22 mouse cellular contexts compared by ENCODE assay signal in genomic region chr19:22015854-22016610, GRCm38 (mm10).
DNase-seq lines count a peak whose midpoint lies in the region; ATAC-seq lines count a peak whose summit lies in the region.
"Had no signal": no experiment of that assay in that cellular context is flagged by ENCODE, and none has a peak within 500 bp of the region (broad histone marks: within the 10 kb centered on the region; RNA-seq: fewer than 3 reads in every experiment).

No protein-coding gene starts in this region.

- peak; percentile 65 for ATAC-seq in forebrain, embryonic 13.5 days
- ATAC-seq in frontal cortex, adult (ENCODE audit: low TSS enrichment): peak; percentile 31; the same call in 1 of the 2 replicates
- ATAC-seq: activated CD4-positive, CD25-positive, alpha-beta regulatory T cell, adult 4 months; intestine, postnatal 0 days had no signal

- H3K9ac ChIP-seq in forebrain, embryonic 13.5 days: no peak overlapping the region
- H3K9ac ChIP-seq: embryonic facial prominence, embryonic 12.5 days; embryonic facial prominence, embryonic 15.5 days; hindbrain, embryonic 12.5 days; hindbrain, embryonic 15.5 days had no signal

- no peaks in the 10 kb centered on the region for H3K36me3 ChIP-seq in forebrain, embryonic 13.5 days (ENCODE audit: poor library complexity, severe bottlenecking)
- no peaks in the 10 kb centered on the region for H3K36me3 ChIP-seq in forebrain, embryonic 10.5 days (replicated peaks)
- H3K36me3 ChIP-seq: embryonic facial prominence, embryonic 12.5 days; embryonic facial prominence, embryonic 15.5 days; hindbrain, embryonic 12.5 days; hindbrain, embryonic 15.5 days had no signal

- H3K4me3 ChIP-seq in forebrain, embryonic 13.5 days: no peak overlapping the region
- no peak overlapping the region for H3K4me3 ChIP-seq in forebrain, embryonic 10.5 days
- H3K4me3 ChIP-seq: embryonic facial prominence, embryonic 12.5 days; embryonic facial prominence, embryonic 15.5 days; hindbrain, embryonic 12.5 days; hindbrain, embryonic 15.5 days had no signal

- H3K27me3 ChIP-seq in forebrain, embryonic 13.5 days: no peaks in the 10 kb centered on the region
- H3K27me3 ChIP-seq in forebrain, embryonic 10.5 days (ENCODE audit: poor library complexity, severe bottlenecking): no peaks in the 10 kb centered on the region
- H3K27me3 ChIP-seq: embryonic facial prominence, embryonic 12.5 days; embryonic facial prominence, embryonic 15.5 days; hindbrain, embryonic 12.5 days; hindbrain, embryonic 15.5 days had no signal

- H3K27ac ChIP-seq in forebrain, embryonic 13.5 days: no peak overlapping the region
- no peak overlapping the region for H3K27ac ChIP-seq in forebrain, embryonic 10.5 days
- H3K27ac ChIP-seq: embryonic facial prominence, embryonic 12.5 days; embryonic facial prominence, embryonic 15.5 days; hindbrain, embryonic 12.5 days; hindbrain, embryonic 15.5 days had no signal

- no peak for DNase-seq in forebrain, embryonic 10.5 days (ENCODE audit: extremely low spot score, low spot score)
- no peak for DNase-seq in frontal cortex, postnatal 10 days (ENCODE audit: low spot score in 2 of 2)
- peak; percentile 17 for DNase-seq in layer of hippocampus, adult 9-11 months
- no peak for DNase-seq in layer of hippocampus, postnatal 25 days (ENCODE audit: extremely low spot score in 1 of 2, low spot score in 1 of 2)
- no peak for DNase-seq in adrenal gland, postnatal 4 days (ENCODE audit: low spot score in 2 of 2)
- no peak for DNase-seq in cerebellum, postnatal 14 days
- DNase-seq: adrenal gland, adult 8-10 months; adrenal gland, postnatal 25 days; cerebellum, adult 11-12 months; cerebellum, adult 8-10 months; cerebellum, postnatal 10 days; gastrocnemius, postnatal 25 days; kidney, adult 2 months had no signal

- WGBS in forebrain, embryonic 13.5 days: 79% methylated on average over 3 of the region's 3 CpGs
- WGBS in forebrain, embryonic 10.5 days: 88% methylated on average over 3 of the region's 3 CpGs

- peaks cover 8% of the 10 kb centered on the region; the same call in 1 of the 2 replicates for H3K4me1 ChIP-seq in forebrain, embryonic 13.5 days
- no peaks in the 10 kb centered on the region for H3K4me1 ChIP-seq in forebrain, embryonic 10.5 days
- H3K4me1 ChIP-seq: embryonic facial prominence, embryonic 12.5 days; embryonic facial prominence, embryonic 15.5 days; hindbrain, embryonic 12.5 days; hindbrain, embryonic 15.5 days had no signal

- no peak overlapping the region for H3K4me2 ChIP-seq in forebrain, embryonic 13.5 days
- H3K4me2 ChIP-seq: embryonic facial prominence, embryonic 12.5 days; embryonic facial prominence, embryonic 15.5 days; heart, embryonic 11.5 days; hindbrain, embryonic 12.5 days; hindbrain, embryonic 15.5 days had no signal

- no peaks in the 10 kb centered on the region for H3K9me3 ChIP-seq in forebrain, embryonic 13.5 days (replicated peaks)
- H3K9me3 ChIP-seq in forebrain, embryonic 10.5 days: no peaks in the 10 kb centered on the region
- H3K9me3 ChIP-seq: embryonic facial prominence, embryonic 12.5 days; embryonic facial prominence, embryonic 15.5 days; hindbrain, embryonic 12.5 days; hindbrain, embryonic 15.5 days had no signal
